Mouse (Mus musculus) midbrain, embryonic 16.5 days (tissue): Measurements from ENCODE around the gene Parp16. TPM values are rescaled to one million over a fixed set of nuclear protein-coding genes. Genes with fewer than 3 reads are reported as not detected.
A peak's percentile ranks its signal among the peaks of the same experiment; 100 is the strongest.

Experiments used
- ATAC-seq: fragments of 200-750 bp; cut with Nextera tagmentation; 2 replicates; pipeline ENCODE4 v1.8.0; 2017; ENCODE audit warnings: moderate TSS enrichment
- H3K27ac ChIP-seq: fragments of 300-500 bp; sonication (generic); 2 replicates; pipeline ENCODE4 v1.5.1; 2014; ENCODE audit warnings: mild to moderate bottlenecking, low read length, mixed read lengths
- H3K27me3 ChIP-seq: fragments of 300-500 bp; sonication (generic); 2 replicates; pipeline ENCODE4 v1.6.1; 2014; ENCODE audit warnings: low read depth, low read length, mixed read lengths; ENCODE audit not compliant: control insufficient read depth, insufficient read depth
- H3K36me3 ChIP-seq: fragments of 300-500 bp; sonication (generic); 2 replicates; pipeline ENCODE4 v1.6.1; 2014; ENCODE audit warnings: mild to moderate bottlenecking, low read length, moderate library complexity, mixed read lengths; ENCODE audit not compliant: control insufficient read depth, insufficient read depth
- H3K4me1 ChIP-seq: fragments of 300-500 bp; sonication (generic); 2 replicates; pipeline ENCODE4 v1.6.1; 2014; ENCODE audit warnings: mild to moderate bottlenecking, low read length, mixed read lengths; ENCODE audit not compliant: control insufficient read depth, insufficient read depth
- H3K4me2 ChIP-seq: fragments of 300-500 bp; sonication (generic); 2 replicates; pipeline ENCODE4 v1.6.1; 2014; ENCODE audit warnings: mild to moderate bottlenecking, low read length, mixed read lengths
- H3K4me3 ChIP-seq: fragments of 300-500 bp; sonication (generic); 2 replicates; pipeline ENCODE4 v1.5.1; 2014; ENCODE audit warnings: low read depth, mild to moderate bottlenecking, low read length, moderate library complexity, mixed read lengths
- H3K9ac ChIP-seq: fragments of 300-500 bp; sonication (generic); 2 replicates; pipeline ENCODE4 v1.6.1; 2014; ENCODE audit warnings: low read depth, low read length, mixed read lengths
- H3K9me3 ChIP-seq: fragments of 300-500 bp; sonication (generic); replicated peaks from 2 replicates; pipeline ENCODE4 v1.6.1; 2014; ENCODE audit warnings: mild to moderate bottlenecking, low read length, mixed read lengths; ENCODE audit not compliant: control insufficient read depth, poor library complexity, severe bottlenecking
- WGBS: fragments of 180-500 bp; shearing (Covaris S2); extraction: QIAGEN DNeasy Blood & Tissue Kit; methylation state at CpG from one replicate; pipeline ENCODE4 v1.1.7; 2014; 5-methylcytosine and 5-hydroxymethylcytosine counted together
- polyA plus RNA-seq: library from polyadenylated mRNA; unstranded; fragments of >200 nt; fragmentation: Nextera tagmentation; extraction: Ambion mirVana; gene quantifications from 2 replicates; pipeline ENCODE4 v1.2.1, GENCODE M21; 2015

Gene Parp16
- polyA plus RNA-seq = 8.5 and 9.0 TPM in 2 replicates

DNA sequence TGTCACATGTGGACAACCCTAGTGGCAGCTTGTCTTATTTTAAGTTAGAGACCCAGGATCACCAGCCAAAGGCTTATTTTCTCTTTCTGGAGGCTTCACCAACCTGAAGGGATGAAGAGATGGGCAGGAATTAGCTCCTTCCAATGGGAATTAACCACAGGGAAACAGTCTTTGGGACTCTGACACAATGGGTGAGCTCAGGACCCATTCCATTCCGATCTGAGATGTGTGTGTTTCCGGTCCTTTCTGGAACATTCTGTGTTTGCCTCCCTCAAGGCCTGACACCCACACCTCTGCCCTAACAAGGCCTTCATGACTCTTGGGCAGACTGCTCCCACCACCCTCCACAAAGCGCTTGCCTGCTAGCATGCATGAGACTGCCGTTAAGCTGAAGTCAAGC is at the start of gene Parp16:
TSS of gene Parp16 (plus strand) at position 301 of the 400 bp plus-strand sequence.
- H3K27me3 ChIP-seq = no peaks in the 10 kb centered on the region
- H3K27ac ChIP-seq = peak within 1 kb of the TSS; percentile 75
- peak within 1 kb of the TSS; percentile 63; the same call in 1 of the 2 replicates for H3K9ac ChIP-seq
- H3K4me1 ChIP-seq = peaks cover 17% of the 10 kb centered on the region
- H3K4me3 ChIP-seq = no peak within 1 kb of the TSS
- no peak within 1 kb of the TSS; the same call in 1 of the 2 replicates for H3K4me2 ChIP-seq
- ATAC-seq = no peak
- 79% methylated on average over 4 of the region's 4 CpGs for WGBS
- no peaks in the 10 kb centered on the region for H3K9me3 ChIP-seq
- no peaks in the 10 kb centered on the region for H3K36me3 ChIP-seq

DNA sequence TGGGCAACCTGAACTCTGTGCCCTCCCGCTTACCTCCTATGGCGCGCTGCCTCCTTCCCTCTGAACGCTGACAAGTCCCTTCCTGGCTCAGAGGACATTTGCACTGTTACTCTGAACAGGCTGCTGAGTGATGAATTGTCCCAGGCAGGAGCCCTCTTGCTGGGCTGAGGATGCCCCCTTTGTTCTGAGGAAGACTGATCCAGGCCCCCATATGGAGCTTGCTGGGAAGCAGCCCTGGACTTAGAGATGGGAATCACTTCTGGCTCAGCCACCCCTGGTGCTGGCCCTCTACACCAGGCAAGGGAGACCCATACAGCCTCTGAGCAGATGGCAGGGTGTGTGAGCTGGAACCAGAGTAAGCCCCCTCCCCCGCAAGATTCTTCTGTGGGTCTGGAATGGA is 49.2 kb upstream of the Parp16 start:
- no peaks in the 10 kb centered on the region for H3K36me3 ChIP-seq
- H3K4me3 ChIP-seq = no peak overlapping the region
- ATAC-seq = no peak
- H3K4me1 ChIP-seq = peaks cover 14% of the 10 kb centered on the region
- no peak overlapping the region for H3K27ac ChIP-seq
- no peaks in the 10 kb centered on the region for H3K9me3 ChIP-seq
- H3K9ac ChIP-seq = no peak overlapping the region
- WGBS = 38% methylated on average over 5 of the region's 5 CpGs
- no peaks in the 10 kb centered on the region for H3K27me3 ChIP-seq
- no peak overlapping the region for H3K4me2 ChIP-seq

DNA sequence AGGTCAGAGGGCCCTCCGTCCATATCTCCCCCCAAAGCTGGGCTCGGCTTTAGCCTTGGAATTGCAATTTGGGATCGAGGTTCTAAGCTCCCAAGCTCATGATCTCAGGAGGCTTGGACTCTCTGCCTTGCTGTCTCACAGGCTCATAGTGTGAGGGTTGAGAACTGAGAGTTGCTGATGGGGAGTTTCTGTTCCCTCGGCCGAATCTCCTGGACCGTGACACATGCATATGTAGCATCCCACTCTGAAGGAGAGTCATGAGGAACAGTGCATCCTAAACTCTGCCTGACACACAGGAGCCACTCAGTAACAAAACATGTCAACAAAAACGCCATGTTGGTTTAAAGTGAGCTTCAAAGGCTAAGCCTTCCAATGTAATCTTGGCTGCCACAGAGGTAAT is 46.6 kb upstream of the Parp16 start:
- H3K9me3 ChIP-seq = no peaks in the 10 kb centered on the region
- H3K4me2 ChIP-seq = no peak overlapping the region
- no peak overlapping the region for H3K9ac ChIP-seq
- H3K27me3 ChIP-seq = no peaks in the 10 kb centered on the region
- no peak overlapping the region for H3K4me3 ChIP-seq
- WGBS = 77% methylated on average over 7 of the region's 7 CpGs
- H3K27ac ChIP-seq = peak overlapping the region; percentile 7; the same call in 1 of the 2 replicates
- peaks cover 14% of the 10 kb centered on the region; the same call in 1 of the 2 replicates for H3K4me1 ChIP-seq
- no peak for ATAC-seq
- H3K36me3 ChIP-seq = no peaks in the 10 kb centered on the region

DNA sequence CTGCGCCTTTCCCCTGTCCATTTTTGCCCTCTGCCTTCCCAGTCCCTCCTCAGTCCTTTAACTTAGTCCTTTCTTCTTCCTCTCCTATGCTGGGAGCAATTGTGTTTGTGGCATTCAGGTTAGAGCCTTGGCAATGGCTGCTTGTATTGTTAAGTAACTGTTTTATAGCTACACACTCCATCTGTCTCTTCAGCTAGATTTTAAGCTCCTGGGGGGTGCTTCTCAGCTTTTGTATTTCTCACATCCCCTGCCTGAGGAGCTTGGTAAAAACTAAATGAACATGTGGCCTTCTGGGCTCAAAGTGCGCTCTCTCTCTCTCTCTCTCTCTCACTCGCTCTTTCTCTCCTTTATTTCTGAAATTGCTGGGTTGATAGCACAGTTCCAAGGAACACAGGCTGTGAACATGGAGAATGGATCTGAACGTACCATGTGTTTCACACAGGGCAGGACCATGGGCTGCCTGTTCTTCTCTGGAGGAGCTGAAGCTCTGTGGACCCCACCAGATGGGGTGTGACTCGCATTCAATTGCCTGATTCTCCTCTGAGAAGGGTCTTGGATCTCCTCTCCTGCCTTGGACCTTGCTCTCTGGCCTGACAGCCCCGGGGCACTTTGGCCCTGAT is 42.3 kb upstream of the Parp16 start:
- no peaks in the 10 kb centered on the region for H3K27me3 ChIP-seq
- H3K9me3 ChIP-seq = no peaks in the 10 kb centered on the region
- H3K4me2 ChIP-seq = no peak overlapping the region
- peak overlapping the region; percentile 70 for H3K27ac ChIP-seq
- peaks cover 25% of the 10 kb centered on the region for H3K4me1 ChIP-seq
- H3K4me3 ChIP-seq = no peak overlapping the region
- no peaks in the 10 kb centered on the region for H3K36me3 ChIP-seq
- 11% methylated on average over 6 of the region's 6 CpGs for WGBS
- peak; percentile 75; the same call in 1 of the 2 replicates for ATAC-seq
- H3K9ac ChIP-seq = 0 out of 2 replicates have a peak overlapping the region, but pooled peaks have one; percentile 32

DNA sequence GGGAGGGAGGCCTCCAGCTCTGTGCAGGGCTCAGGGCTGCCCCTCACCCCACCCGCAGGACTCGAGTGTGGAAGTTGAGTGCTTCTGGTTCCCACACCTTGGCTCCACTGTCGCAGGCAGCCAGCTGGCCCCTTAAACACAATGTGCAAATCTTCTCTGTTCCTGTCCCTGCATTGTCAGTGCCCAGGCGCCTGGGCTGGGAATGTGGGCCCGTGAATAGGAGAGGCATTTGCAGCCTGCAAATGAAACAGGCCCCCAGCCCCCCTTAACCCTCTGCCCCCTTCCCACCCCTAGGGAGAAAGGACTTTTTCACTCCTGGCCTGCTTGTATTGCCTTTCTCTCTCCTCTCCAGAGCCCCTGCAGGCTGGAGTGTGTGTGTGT is 41.8 kb upstream of the Parp16 start:
- no peaks in the 10 kb centered on the region for H3K36me3 ChIP-seq
- H3K9ac ChIP-seq = 0 out of 2 replicates have a peak overlapping the region, but pooled peaks have one; percentile 32
- no peak overlapping the region for H3K4me3 ChIP-seq
- peak overlapping the region; percentile 70 for H3K27ac ChIP-seq
- H3K4me1 ChIP-seq = peaks cover 25% of the 10 kb centered on the region
- 3% methylated on average over 5 of the region's 5 CpGs for WGBS
- no peaks in the 10 kb centered on the region for H3K27me3 ChIP-seq
- H3K9me3 ChIP-seq = no peaks in the 10 kb centered on the region
- peak; percentile 77 for ATAC-seq
- no peak overlapping the region for H3K4me2 ChIP-seq

DNA sequence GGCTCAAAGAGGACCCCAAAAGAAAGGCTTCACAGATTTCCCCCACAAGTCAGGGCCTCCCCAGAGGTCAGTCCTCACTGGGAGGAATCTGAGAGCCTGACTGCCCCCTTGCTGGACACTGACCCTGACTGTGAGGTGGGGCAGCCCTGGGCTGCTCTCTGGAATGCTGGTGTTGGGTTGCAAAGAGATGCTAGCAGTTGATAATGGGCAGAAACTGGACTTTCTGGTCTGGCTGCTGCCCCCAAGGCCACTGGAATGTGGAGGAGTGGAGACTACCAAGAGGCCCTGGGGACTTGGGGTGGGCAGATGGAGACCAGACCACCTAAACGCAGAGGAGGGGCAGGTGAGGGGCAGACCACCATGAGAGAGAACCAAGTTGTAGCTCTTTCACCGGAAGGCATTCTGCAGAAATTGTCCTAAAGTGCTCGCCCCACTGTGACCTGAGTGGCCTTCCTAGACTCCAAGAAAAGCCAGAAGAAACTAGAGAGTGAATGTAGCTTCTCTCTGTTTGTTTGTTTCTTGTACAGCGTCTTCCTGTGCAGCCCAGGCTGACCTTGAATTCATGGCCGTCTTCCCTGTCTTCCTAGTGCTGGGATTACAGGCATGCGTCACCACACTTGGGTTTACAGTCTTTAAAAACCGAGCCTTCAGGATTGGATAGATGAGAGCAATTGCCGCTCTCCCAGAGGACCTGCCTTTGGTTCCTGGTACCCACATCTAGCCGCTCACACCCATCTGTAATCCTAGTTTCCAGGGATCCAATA is 40.3 kb upstream of the Parp16 start:
- ATAC-seq = no peak
- Histone ChIP-seq H3K9ac (no peak overlapping the region), H3K27ac (no peak overlapping the region), H3K4me2 (no peak overlapping the region), H3K4me1 (peaks cover 28% of the 10 kb centered on the region), H3K4me3 (no peak overlapping the region), H3K9me3 (no peaks in the 10 kb centered on the region), H3K36me3 (no peaks in the 10 kb centered on the region), H3K27me3 (no peaks in the 10 kb centered on the region)
- 66% methylated on average over 9 of the region's 9 CpGs for WGBS

DNA sequence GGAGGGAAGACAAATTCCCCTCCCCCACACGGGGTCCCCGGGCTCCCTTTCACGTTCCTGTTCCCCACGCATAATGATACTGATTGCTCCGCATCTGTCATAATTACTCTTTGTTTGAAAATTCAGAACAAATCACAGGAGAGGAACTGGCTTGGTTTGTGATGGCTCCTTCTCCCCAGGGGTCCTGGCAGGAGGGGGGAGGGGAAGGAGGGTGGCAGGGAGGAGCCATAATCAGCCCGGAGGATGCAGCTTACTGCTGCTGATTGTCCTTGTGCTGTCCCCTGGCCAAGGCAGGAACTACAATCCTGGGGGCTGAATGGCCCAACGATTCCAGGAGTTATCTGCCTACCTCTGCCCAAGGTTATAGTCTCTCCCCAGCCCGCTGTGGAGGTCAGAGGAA is 38.5 kb upstream of the Parp16 start:
- no peak overlapping the region for H3K27ac ChIP-seq
- no peaks in the 10 kb centered on the region for H3K36me3 ChIP-seq
- peak overlapping the region; percentile 37 for H3K4me2 ChIP-seq
- 4% methylated on average over 8 of the region's 8 CpGs for WGBS
- ATAC-seq = no peak
- no peak overlapping the region for H3K9ac ChIP-seq
- H3K9me3 ChIP-seq = no peaks in the 10 kb centered on the region
- H3K4me1 ChIP-seq = peaks cover 38% of the 10 kb centered on the region
- H3K4me3 ChIP-seq = no peak overlapping the region
- no peaks in the 10 kb centered on the region for H3K27me3 ChIP-seq

DNA sequence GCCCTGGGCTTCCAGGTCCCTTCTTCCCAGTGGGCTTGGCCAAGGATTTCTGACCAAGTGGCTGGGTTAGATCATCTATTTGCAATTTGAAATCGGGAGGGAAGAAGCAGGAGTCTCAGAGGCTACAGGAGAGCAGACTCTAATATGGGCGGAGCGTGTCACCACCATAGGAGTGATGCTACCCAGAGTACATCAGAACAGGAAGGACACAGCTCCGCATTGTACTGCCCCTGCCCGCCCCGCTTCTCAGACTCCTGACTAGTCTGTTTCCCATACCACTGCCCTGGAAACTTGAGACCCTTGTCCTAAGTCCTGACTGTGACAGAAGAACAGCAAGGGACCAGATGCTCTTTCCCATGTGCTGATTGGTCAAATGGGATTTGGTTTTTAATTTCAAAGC is 37.5 kb upstream of the Parp16 start:
- WGBS = 44% methylated on average over 6 of the region's 6 CpGs
- Histone ChIP-seq H3K9ac (no peak overlapping the region), H3K36me3 (no peaks in the 10 kb centered on the region), H3K4me3 (no peak overlapping the region), H3K27ac (no peak overlapping the region), H3K27me3 (no peaks in the 10 kb centered on the region), H3K4me2 (no peak overlapping the region), H3K4me1 (peaks cover 46% of the 10 kb centered on the region), H3K9me3 (no peaks in the 10 kb centered on the region)
- ATAC-seq = no peak

DNA sequence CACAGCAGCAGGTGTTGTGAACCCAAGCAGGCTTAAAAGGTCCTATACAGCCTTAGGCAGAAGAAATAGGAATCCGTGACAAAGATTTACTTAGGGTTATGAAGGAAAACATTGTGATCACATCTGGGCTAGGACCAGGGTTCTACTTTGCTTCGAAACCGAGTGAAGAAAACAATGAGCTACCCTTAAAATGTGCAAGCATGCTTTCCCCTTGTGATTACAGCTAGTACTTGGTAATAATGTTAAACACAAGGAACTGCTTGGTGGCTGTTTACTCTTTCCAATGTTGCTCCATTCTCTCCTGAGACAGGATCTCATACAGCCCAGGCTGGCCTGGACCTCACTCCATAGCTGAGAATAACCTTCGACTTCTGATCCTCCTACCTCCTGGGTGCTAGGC is 34.0 kb upstream of the Parp16 start:
- WGBS = 18% methylated on average over 4 of the region's 4 CpGs
- Histone ChIP-seq H3K4me1 (peaks cover 34% of the 10 kb centered on the region), H3K27me3 (no peaks in the 10 kb centered on the region), H3K27ac (peak overlapping the region; percentile 42; the same call in 1 of the 2 replicates), H3K36me3 (no peaks in the 10 kb centered on the region), H3K4me2 (no peak overlapping the region), H3K9me3 (no peaks in the 10 kb centered on the region), H3K9ac (no peak overlapping the region), H3K4me3 (no peak overlapping the region)
- no peak for ATAC-seq
